Mouse (Mus musculus) midbrain, postnatal 0 days (tissue): Measurements from ENCODE around the gene Mamstr. TPM values are rescaled to one million over a fixed set of nuclear protein-coding genes. Genes with fewer than 3 reads are reported as not detected.

Experiments
- ATAC-seq: fragments of 200-750 bp; cut with Nextera tagmentation; 2 replicates; pipeline ENCODE4 v1.8.0; 2017; ENCODE audit warnings: moderate number of reproducible peaks, mild to moderate bottlenecking, moderate TSS enrichment, moderate library complexity; ENCODE audit not compliant: low FRiP score
- DNase-seq: peaks from one replicate; pipeline ENCODE4 v3.0.0-alpha.2; 2015; ENCODE audit warnings: low spot score
- H3K27ac ChIP-seq: fragments of 300-500 bp; sonication (generic); 2 replicates; pipeline ENCODE4 v1.5.1; 2014; ENCODE audit warnings: low read depth, mild to moderate bottlenecking, low read length, mixed read lengths
- H3K27me3 ChIP-seq: fragments of 300-500 bp; sonication (generic); 2 replicates; pipeline ENCODE4 v1.6.1; 2014; ENCODE audit warnings: low read length, control low read depth, mixed read lengths; ENCODE audit not compliant: insufficient read depth
- H3K36me3 ChIP-seq: fragments of 300-500 bp; sonication (generic); 2 replicates; pipeline ENCODE4 v1.6.1; 2014; ENCODE audit warnings: low read length, control low read depth, mixed read lengths; ENCODE audit not compliant: insufficient read depth
- H3K4me1 ChIP-seq: fragments of 300-500 bp; sonication (generic); 2 replicates; pipeline ENCODE4 v1.6.1; 2014; ENCODE audit warnings: mild to moderate bottlenecking, control low read depth, antibody characterized with exemption, low read length, mixed read lengths; ENCODE audit not compliant: insufficient read depth
- H3K4me2 ChIP-seq: fragments of 300-500 bp; sonication (generic); 2 replicates; pipeline ENCODE4 v1.6.1; 2014; ENCODE audit warnings: low read depth, mild to moderate bottlenecking, low read length, mixed read lengths; ENCODE audit not compliant: poor library complexity, severe bottlenecking
- H3K4me3 ChIP-seq: fragments of 300-500 bp; sonication (generic); 2 replicates; pipeline ENCODE4 v1.5.1; 2014; ENCODE audit warnings: low read depth, mild to moderate bottlenecking, low read length, moderate library complexity
- H3K9ac ChIP-seq: fragments of 300-500 bp; sonication (generic); replicated peaks from 2 replicates; pipeline ENCODE4 v1.6.1; 2014; ENCODE audit warnings: mild to moderate bottlenecking, low read length, moderate library complexity, mixed read lengths; ENCODE audit not compliant: poor library complexity, severe bottlenecking
- H3K9me3 ChIP-seq: fragments of 300-500 bp; sonication (generic); 2 replicates; pipeline ENCODE4 v1.6.1; 2016; ENCODE audit warnings: low read length, control low read depth
- CTCF ChIP-seq: IDR thresholded peaks from 2 replicates; pipeline ENCODE4 v1.5.1; 2016; ENCODE audit warnings: antibody characterized with exemption, mild to moderate bottlenecking
- WGBS: fragments of 180-500 bp; shearing (Covaris S2); extraction: QIAGEN DNeasy Blood & Tissue Kit; methylation state at CpG from one replicate; pipeline ENCODE4 v1.1.7; 2014; 5-methylcytosine and 5-hydroxymethylcytosine counted together
- polyA plus RNA-seq: library from polyadenylated mRNA; unstranded; fragments of >200 nt; fragmentation: Nextera tagmentation; extraction: Ambion mirVana; gene quantifications from 2 replicates; pipeline ENCODE4 v1.2.1, GENCODE M21; 2015
- total RNA-seq: library from RNA; depleted of rRNA; stranded (reverse); fragments of >200 nt; gene quantifications from 2 replicates; pipeline ENCODE4 v1.2.3, GENCODE M21; 2014

The Mamstr gene
- total and polyA plus RNA-seq, 2 experiments from 2014 or later: 3.0 to 3.3 TPM

GRCm38 (mm10) chr7:45597013-45597412 is 42.8 kb upstream of the Mamstr start:
- no peak overlapping the region for H3K4me3 ChIP-seq

GRCm38 (mm10) chr7:45597527-45597926 is 42.2 kb upstream of the Mamstr start:
- no peaks in the 10 kb centered on the region for H3K36me3 ChIP-seq
- DNase-seq (no peak), ATAC-seq (no peak)
- no peak overlapping the region for H3K9ac ChIP-seq
- H3K4me2 ChIP-seq: no peak overlapping the region
- no peaks in the 10 kb centered on the region for H3K27me3 ChIP-seq
- no peaks in the 10 kb centered on the region for H3K4me1 ChIP-seq
- H3K9me3 ChIP-seq: no peaks in the 10 kb centered on the region
- no peak overlapping the region for H3K4me3 ChIP-seq
- no peak for TF ChIP-seq CTCF
- H3K27ac ChIP-seq: no peak overlapping the region
- WGBS: 86% methylated on average over 6 of the region's 6 CpGs

More at GRCm38 (mm10) chr7:45597013-45597412, 42.8 kb upstream of the Mamstr start:
- H3K36me3 ChIP-seq: no peaks in the 10 kb centered on the region
- 93% methylated on average over 5 of the region's 5 CpGs for WGBS
- no peak overlapping the region for H3K4me2 ChIP-seq
- no peak overlapping the region for H3K27ac ChIP-seq
- no peak for DNase-seq
- H3K9me3 ChIP-seq: no peaks in the 10 kb centered on the region
- no peaks in the 10 kb centered on the region for H3K27me3 ChIP-seq
- H3K4me1 ChIP-seq: no peaks in the 10 kb centered on the region
- ATAC-seq: no peak
- TF ChIP-seq CTCF: no peak
- H3K9ac ChIP-seq: no peak overlapping the region

GRCm38 (mm10) chr7:45598960-45599879 is 40.6 kb upstream of the Mamstr start:
- no peaks in the 10 kb centered on the region for H3K4me1 ChIP-seq
- no peaks in the 10 kb centered on the region for H3K36me3 ChIP-seq
- no peak overlapping the region for H3K4me2 ChIP-seq
- TF ChIP-seq CTCF: no peak
- WGBS: 57% methylated on average over 18 of the region's 18 CpGs
- H3K9ac ChIP-seq: no peak overlapping the region
- H3K9me3 ChIP-seq: no peaks in the 10 kb centered on the region
- no peak for ATAC-seq
- no peaks in the 10 kb centered on the region for H3K27me3 ChIP-seq
- no peak overlapping the region for H3K4me3 ChIP-seq
- no peak overlapping the region for H3K27ac ChIP-seq
- DNase-seq: no peak

GRCm38 (mm10) chr7:45605704-45606289 is 34.0 kb upstream of the Mamstr start:
- Histone ChIP-seq H3K4me2 (no peak overlapping the region), H3K9ac (no peak overlapping the region), H3K36me3 (no peaks in the 10 kb centered on the region), H3K27me3 (no peaks in the 10 kb centered on the region), H3K4me1 (no peaks in the 10 kb centered on the region), H3K4me3 (no peak overlapping the region), H3K9me3 (no peaks in the 10 kb centered on the region), H3K27ac (no peak overlapping the region)
- WGBS: 81% methylated on average over 9 of the region's 9 CpGs
- no peak for DNase-seq
- no peak for ATAC-seq
- TF ChIP-seq CTCF: no peak

- H3K27ac ChIP-seq: no peak overlapping the region
- no peaks in the 10 kb centered on the region for H3K4me1 ChIP-seq
- no peak for DNase-seq
- H3K4me3 ChIP-seq: no peak overlapping the region
- no peaks in the 10 kb centered on the region for H3K9me3 ChIP-seq
- H3K4me2 ChIP-seq: no peak overlapping the region
- H3K36me3 ChIP-seq: no peaks in the 10 kb centered on the region
- H3K27me3 ChIP-seq: no peaks in the 10 kb centered on the region
- no peak for TF ChIP-seq CTCF
- no peak for ATAC-seq
- WGBS: 76% methylated on average over 1 of the region's 1 CpGs
- no peak overlapping the region for H3K9ac ChIP-seq
These were observed 30.3 kb upstream of the Mamstr start for GRCm38 (mm10) chr7:45609511-45609910.

- H3K4me3 ChIP-seq: no peak overlapping the region
- H3K4me1 ChIP-seq: no peaks in the 10 kb centered on the region
- 29% methylated on average over 6 of the region's 6 CpGs for WGBS
- no peaks in the 10 kb centered on the region for H3K9me3 ChIP-seq
- H3K27me3 ChIP-seq: peaks cover 20% of the 10 kb centered on the region
- ATAC-seq (no peak), DNase-seq (no peak)
- H3K36me3 ChIP-seq: no peaks in the 10 kb centered on the region
- no peak overlapping the region for H3K27ac ChIP-seq
- H3K4me2 ChIP-seq: no peak overlapping the region
- no peak overlapping the region for H3K9ac ChIP-seq
- no peak for TF ChIP-seq CTCF
These were observed 23.5 kb upstream of the Mamstr start for GRCm38 (mm10) chr7:45616277-45616676.
